In the genomic region with DNA sequence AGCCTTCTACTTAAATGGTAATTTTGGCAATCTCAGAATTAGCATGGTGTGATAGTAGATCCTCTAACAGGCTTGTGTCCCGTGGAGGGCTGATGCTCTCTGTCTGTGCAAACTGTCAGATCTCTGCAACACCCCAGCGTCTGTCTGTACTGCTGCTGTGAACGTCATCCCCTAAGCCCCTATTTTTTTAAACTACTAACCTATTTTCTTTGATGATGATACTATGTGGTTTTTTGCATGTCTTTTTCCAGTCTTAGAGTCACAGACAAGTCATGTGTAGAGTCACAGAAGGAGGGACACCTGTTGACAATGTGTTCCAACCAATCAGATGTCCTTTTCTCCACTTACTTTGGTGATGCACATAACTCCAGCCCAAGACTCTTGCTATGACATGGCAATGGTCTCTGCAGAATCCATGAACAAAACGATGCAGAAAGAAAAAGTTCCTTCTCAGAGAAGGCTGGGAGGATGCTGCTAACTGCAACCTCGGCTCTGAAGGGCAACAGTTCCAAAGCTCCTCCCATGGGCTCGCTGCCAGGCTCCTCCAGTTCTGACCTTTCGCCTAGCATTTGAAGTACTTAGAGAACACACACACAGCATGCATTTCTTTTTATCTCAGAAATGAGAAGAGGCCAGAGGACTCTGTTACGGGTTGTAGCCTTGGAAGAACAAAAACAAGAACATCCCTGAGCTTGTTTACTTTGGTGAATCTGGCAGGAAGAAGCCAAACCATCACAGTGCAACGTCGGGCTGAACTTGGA, we compare ENCODE assay signal across 8 mouse cellular contexts. TPM values are rescaled to one million over a fixed set of nuclear protein-coding genes. Genes with fewer than 3 reads are reported as not detected.
DNase-seq lines count a peak whose midpoint lies in the region; ATAC-seq and TF ChIP-seq lines count a peak whose summit lies in the region.
"Had no signal": no experiment of that assay in that cellular context is flagged by ENCODE, and none has a peak within 500 bp of the region (broad histone marks: within the 10 kb centered on the region; RNA-seq: fewer than 3 reads in every experiment).

No protein-coding gene starts in this region.

- TF ChIP-seq POLR2A in small intestine, adult 2 months (IDR thresholded peaks at IDR 0.05; ENCODE audit: low read depth, low read length), result no peak

- no peak for TF ChIP-seq CTCF in small intestine, adult 2 months (IDR thresholded peaks at IDR 0.05; ENCODE audit: extremely low read depth, insufficient read length, insufficient replicate concordance, low read depth, low read length)

- WGBS in heart, embryonic 11.5 days (ENCODE audit: insufficient replicate concordance), result 30% methylated on average over 10 of the region's 10 CpGs
- 31% methylated on average over 10 of the region's 10 CpGs for WGBS in small intestine, adult 2 months
- 61% methylated on average over 10 of the region's 10 CpGs for WGBS in hindbrain, embryonic 12.5 days

- peak; percentile 80 for DNase-seq in adrenal gland, postnatal 25 days
- DNase-seq in kidney, postnatal 10 days, result peak; percentile 86
- no peak for DNase-seq in frontal cortex, adult 2 months (ENCODE audit: extremely low spot score in 1 of 2, low spot score in 1 of 2)
- DNase-seq in neural tube, embryonic 10.5 days (ENCODE audit: extremely low spot score, low spot score), result no peak

- H3K27ac ChIP-seq in heart, embryonic 11.5 days (ENCODE audit: low read depth, low read length), result peak overlapping the region; percentile 55
- peak overlapping the region; percentile 14; the same call in 1 of the 2 replicates for H3K27ac ChIP-seq in small intestine, adult 2 months (ENCODE audit: insufficient read depth, low read depth, low read length)
- H3K27ac ChIP-seq in hindbrain, embryonic 12.5 days, result no peak overlapping the region

- H3K27me3 ChIP-seq in heart, embryonic 11.5 days (ENCODE audit: control insufficient read depth, insufficient read depth, low read length), result no peaks in the 10 kb centered on the region; the same call in 1 of the 2 replicates
- H3K27me3 ChIP-seq in small intestine, adult 2 months (ENCODE audit: control insufficient read depth, insufficient read depth, low read length), result no peaks in the 10 kb centered on the region
- H3K27me3 ChIP-seq in hindbrain, embryonic 12.5 days, result no peaks in the 10 kb centered on the region

- no peak overlapping the region for H3K4me3 ChIP-seq in heart, embryonic 11.5 days (ENCODE audit: low read depth, low read length)
- no peak overlapping the region for H3K4me3 ChIP-seq in small intestine, adult 2 months (ENCODE audit: low read depth, low read length)
- H3K4me3 ChIP-seq in hindbrain, embryonic 12.5 days, result no peak overlapping the region

- H3K9me3 ChIP-seq in heart, embryonic 11.5 days (replicated peaks; ENCODE audit: control insufficient read depth, low read length), result no peaks in the 10 kb centered on the region
- peaks cover 2% of the 10 kb centered on the region; the same call in 1 of the 2 replicates for H3K9me3 ChIP-seq in hindbrain, embryonic 12.5 days (replicated peaks)

- peaks cover 21% of the 10 kb centered on the region for H3K4me1 ChIP-seq in heart, embryonic 11.5 days (ENCODE audit: control insufficient read depth, insufficient read depth, low read length)
- peaks cover 4% of the 10 kb centered on the region; the same call in 1 of the 2 replicates for H3K4me1 ChIP-seq in small intestine, adult 2 months (ENCODE audit: control insufficient read depth, insufficient read depth, insufficient read length, low read length)
- peaks cover 7% of the 10 kb centered on the region; the same call in 1 of the 2 replicates for H3K4me1 ChIP-seq in hindbrain, embryonic 12.5 days

- H3K9ac ChIP-seq in heart, embryonic 11.5 days (ENCODE audit: low read depth, low read length), result no peak overlapping the region
- no peak overlapping the region for H3K9ac ChIP-seq in hindbrain, embryonic 12.5 days

- ATAC-seq in heart, embryonic 11.5 days (replicated peaks; ENCODE audit: insufficient number of reproducible peaks, low FRiP score, low TSS enrichment), result no peak
- ATAC-seq in hindbrain, embryonic 12.5 days (ENCODE audit: low FRiP score), result no peak

- H3K36me3 ChIP-seq in heart, embryonic 11.5 days (ENCODE audit: control insufficient read depth, insufficient read depth, low read length), result no peaks in the 10 kb centered on the region
- peaks cover 6% of the 10 kb centered on the region for H3K36me3 ChIP-seq in small intestine, adult 2 months (ENCODE audit: control insufficient read depth, insufficient read depth, low read length)
- peaks cover 11% of the 10 kb centered on the region for H3K36me3 ChIP-seq in hindbrain, embryonic 12.5 days

- H3K4me2 ChIP-seq in heart, embryonic 11.5 days, result peak overlapping the region; percentile 7
- no peak overlapping the region for H3K4me2 ChIP-seq in hindbrain, embryonic 12.5 days (replicated peaks)

RNA-seq across cellular contexts. Expression of gene Eif4e3, which starts 23.0 kb away (rescaled TPM):
- total RNA-seq in adrenal gland, postnatal 25 days (2021), result 22.0 and 23.8 TPM in 2 replicates
- 5.8 and 6.1 TPM in 2 replicates for polyA plus RNA-seq in heart, embryonic 11.5 days (2014; fragmentation: Nextera tagmentation; extraction: Ambion mirVana)
- 2.1 and 2.6 TPM in 2 replicates for polyA plus RNA-seq in small intestine, adult 2 months (2012; rRNA removed)
- 11.0 and 11.2 TPM in 2 replicates for polyA plus RNA-seq in hindbrain, embryonic 12.5 days (2016; fragmentation: Nextera tagmentation; extraction: Ambion mirVana)
- polyA plus RNA-seq in frontal cortex, adult 2 months (2012; rRNA removed), result 20.2 and 21.1 TPM in 2 replicates

RNA-seq across cellular contexts. Expression of gene Gm20696, which starts 23.0 kb away (rescaled TPM):
- total RNA-seq in adrenal gland, postnatal 25 days (2021), result 6.0 and 7.4 TPM in 2 replicates
- 2.1 and 4.0 TPM in 2 replicates for polyA plus RNA-seq in heart, embryonic 11.5 days (2014; fragmentation: Nextera tagmentation; extraction: Ambion mirVana)
- polyA plus RNA-seq in small intestine, adult 2 months (2012; rRNA removed), result 0.18 and 0.57 TPM in 2 replicates
- 4.4 and 4.6 TPM in 2 replicates for polyA plus RNA-seq in hindbrain, embryonic 12.5 days (2016; fragmentation: Nextera tagmentation; extraction: Ambion mirVana)
- polyA plus RNA-seq in frontal cortex, adult 2 months (2012; rRNA removed), result 1.5 and 1.6 TPM in 2 replicates

RNA-seq across cellular contexts. Expression of gene Gpr27, which starts 48.9 kb away (rescaled TPM):
- total RNA-seq in adrenal gland, postnatal 25 days (2021), result 2.0 and 2.5 TPM in 2 replicates
- polyA plus RNA-seq in heart, embryonic 11.5 days (2014; fragmentation: Nextera tagmentation; extraction: Ambion mirVana), result 1.2 and 1.4 TPM in 2 replicates
- polyA plus RNA-seq in small intestine, adult 2 months (2012; rRNA removed), result 2.9 and 3.1 TPM in 2 replicates
- polyA plus RNA-seq in hindbrain, embryonic 12.5 days (2016; fragmentation: Nextera tagmentation; extraction: Ambion mirVana), result 7.8 and 10.2 TPM in 2 replicates
- polyA plus RNA-seq in frontal cortex, adult 2 months (2012; rRNA removed), result 25.0 and 31.7 TPM in 2 replicates
- total RNA-seq: neutrophil, adult 5-6 weeks had no signal

Comparison
In these comparisons a context has a peak if more than half of its experiments do, and no peak if none do; other contexts are left out.
1. DNase-seq: peak in adrenal gland, postnatal 25 days (single experiment) and kidney, postnatal 10 days (single experiment); none in frontal cortex, adult 2 months (0 of 2) and neural tube, embryonic 10.5 days (single experiment).